Mouse (Mus musculus) retina, postnatal 7 days (tissue): Measurements from ENCODE around the gene Mgl2.
"Not testable (repeated sequence)": the region's sequence is repeated elsewhere in the genome, so short reads cannot be mapped to it uniquely, and the experiment has no call there.

Experiments
- DNase-seq: peaks from one replicate; pipeline ENCODE4 v3.0.0-alpha.2; 2012; ENCODE audit warnings: low read depth, low spot score

Mgl2 gene

DNA sequence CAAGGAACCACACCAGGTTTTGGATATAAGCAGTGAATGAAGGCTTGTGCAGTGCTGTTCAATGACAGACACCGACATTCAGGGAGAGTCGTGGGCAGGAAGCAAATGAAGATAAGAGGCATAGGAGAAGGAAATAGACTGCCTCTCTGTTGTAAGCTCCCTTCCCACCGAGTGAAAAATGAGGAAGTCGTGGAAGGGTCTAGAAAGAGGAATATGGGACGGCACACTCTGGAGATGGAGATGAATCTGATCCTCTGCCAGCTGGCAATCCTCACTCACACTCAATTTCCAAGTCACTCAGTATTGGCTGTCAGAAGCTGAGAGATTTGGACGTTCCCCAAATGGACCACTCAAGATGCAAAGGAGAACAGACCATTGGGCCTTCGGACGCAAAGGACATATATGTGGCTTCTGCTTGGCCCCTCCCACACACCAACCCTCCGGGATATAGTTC, at the start of gene Mgl2:
Gene Mgl2 (plus strand): TSS at position 404 of the 454 bp plus-strand sequence.
- DNase-seq = no peak

DNA sequence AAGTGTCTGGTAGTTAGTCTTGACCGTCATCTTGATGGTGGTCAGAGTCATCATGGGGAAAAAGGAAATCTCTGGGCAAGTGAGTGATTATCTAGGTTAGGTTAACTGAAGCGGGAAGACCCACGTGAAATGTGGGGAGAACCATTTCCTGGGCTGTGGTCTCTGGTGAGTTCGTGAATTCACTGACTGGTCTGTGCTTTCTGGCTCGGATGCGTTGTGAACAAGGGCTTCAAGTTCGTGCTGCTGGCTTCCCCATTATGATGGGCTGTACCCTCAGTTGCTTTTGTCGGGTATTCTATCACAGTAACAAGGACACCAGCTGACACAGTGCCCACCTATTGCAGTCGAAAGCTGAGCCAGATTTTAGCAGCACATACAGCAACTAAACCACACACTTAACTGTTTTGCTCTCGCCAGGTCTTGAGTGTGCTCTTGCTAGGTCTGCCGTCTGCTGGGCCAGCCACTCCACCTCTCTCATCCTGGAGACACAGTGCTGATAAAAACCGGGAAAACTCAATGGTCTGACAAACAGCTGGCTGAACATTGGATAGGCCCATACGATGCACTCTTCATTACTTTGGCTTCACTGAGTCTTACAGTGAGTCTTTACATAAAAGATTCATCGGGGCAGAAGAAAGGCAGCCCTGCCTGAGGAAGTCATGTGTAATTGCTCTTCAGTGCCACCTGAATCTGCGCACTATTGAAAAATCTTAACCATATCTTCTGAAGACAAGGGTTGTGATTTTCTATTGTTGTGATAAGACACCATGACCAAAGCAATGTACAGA, 49.1 kb upstream of the Mgl2 start:
- no peak for DNase-seq

DNA sequence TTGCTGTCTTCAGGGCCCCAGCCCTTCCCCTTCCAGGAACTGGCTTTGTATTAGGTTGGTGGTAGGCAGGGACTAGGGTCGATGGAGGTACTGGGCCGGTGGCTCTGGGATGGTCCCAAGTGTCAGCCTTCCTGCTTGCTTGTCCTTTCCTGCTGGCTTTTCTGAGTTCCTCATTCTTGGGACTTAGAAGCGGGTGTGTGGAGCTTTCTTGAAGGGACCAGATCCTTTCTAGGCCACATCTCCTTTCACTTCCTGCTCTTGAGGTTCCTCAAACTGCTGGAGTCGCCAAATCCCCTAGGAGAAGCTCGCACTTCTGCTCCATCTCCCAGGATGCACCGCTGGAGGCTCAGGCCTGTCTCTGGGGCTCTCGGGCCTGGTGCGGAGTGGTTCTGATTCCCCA, 45.6 kb upstream of the Mgl2 start:
- no peak for DNase-seq

DNA sequence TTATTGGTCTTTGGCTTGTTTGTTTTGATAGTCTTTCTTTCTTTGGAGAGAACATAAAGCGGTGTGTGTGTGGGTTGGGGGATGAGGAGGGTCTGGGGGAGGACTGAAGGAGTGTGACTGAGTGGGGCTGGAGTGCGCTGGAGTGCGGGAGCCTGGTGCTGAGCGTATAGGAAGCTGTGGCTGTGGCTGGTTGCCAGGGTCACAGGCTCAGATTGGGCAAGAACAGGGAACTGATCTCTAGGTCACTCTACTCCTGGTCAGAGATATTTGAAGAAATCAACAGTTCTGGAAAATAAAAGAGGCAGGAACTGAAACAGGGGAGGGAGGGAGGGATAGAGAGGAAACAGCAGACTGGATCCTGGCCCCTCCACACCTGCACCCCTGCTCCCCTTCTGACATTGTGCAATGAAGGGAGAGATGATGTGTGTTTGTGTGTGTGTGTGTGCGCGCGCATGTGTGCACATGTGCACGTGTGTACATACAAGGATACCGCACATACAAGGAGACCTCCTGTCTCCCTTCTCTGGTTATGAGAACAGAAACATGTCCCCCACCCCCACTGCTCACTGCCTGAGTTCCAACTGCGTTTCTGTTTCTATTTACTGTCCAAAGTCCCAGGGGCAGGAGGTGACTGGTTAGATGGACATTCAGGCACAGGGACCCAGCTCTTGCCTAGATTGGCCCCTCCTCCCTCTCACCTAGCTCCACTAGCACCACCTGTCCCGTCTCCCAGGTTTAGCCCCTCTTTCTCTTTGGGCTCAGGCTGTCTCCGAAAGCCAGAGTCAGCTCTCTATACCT, 37.9 kb upstream of the Mgl2 start, which contains the start of gene Asgr2:
Gene Asgr2 (plus strand): TSS at position 659 of the 798 bp plus-strand sequence.
- no peak for DNase-seq

DNA sequence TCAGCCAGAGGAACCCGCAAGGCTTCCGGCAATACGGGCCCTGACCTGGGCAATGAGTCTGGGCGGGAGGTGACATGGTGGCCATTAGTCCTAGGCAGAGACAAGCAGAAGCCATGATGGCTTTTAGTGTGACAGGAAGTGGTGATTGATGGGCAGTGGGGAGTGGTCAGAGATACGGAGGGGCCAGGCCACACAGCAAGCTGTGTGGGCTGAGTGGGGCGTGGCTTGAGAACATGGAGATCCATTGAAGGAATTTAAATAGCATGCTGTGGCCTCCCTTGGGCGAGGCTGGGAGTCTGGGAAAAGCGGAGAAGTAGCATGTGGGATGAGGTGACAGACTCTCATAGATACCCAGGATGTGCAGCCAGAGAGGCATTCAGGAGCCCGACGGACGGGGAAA, 32.7 kb upstream of the Mgl2 start:
- DNase-seq = no peak

DNA sequence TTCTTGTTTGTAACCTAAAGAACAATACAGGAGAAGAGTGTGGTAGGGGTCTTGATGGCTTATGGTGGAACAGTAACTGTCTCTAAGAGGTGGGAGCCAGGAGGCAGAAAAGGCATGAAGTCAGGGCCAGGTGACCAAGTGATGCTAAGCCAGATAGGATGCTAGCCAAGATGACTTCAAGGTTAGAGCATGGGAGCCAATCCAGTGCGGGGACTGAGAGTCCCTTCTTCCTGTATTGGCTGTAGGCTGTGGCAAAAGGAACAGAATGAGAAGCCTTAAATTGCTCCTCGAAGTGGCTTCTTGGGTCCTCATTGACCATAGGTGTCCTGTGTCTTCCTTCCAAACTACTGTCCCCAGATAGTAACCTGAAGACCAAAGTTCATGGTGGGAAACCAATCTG, 31.0 kb upstream of the Mgl2 start:
- DNase-seq = no peak

DNA sequence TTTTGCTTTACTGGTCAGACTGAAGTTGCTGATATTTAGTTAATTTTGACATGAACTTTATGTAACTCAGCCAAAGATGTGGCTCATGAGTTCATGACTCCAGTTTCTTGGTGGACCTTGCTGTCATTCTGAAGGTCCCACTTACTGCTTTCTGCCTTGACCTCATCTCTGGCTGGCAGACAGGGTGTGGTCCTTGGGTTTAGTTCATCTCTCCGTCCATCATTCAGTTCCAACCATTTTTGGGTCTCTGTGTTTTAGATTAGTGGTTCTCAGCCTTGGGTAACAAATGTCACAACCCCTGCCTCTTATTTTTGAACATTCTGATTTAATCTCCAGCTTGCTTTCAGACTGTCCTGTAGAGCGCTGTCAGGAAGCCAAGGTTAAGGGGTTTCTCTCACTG, 30.3 kb upstream of the Mgl2 start:
- no peak for DNase-seq

DNA sequence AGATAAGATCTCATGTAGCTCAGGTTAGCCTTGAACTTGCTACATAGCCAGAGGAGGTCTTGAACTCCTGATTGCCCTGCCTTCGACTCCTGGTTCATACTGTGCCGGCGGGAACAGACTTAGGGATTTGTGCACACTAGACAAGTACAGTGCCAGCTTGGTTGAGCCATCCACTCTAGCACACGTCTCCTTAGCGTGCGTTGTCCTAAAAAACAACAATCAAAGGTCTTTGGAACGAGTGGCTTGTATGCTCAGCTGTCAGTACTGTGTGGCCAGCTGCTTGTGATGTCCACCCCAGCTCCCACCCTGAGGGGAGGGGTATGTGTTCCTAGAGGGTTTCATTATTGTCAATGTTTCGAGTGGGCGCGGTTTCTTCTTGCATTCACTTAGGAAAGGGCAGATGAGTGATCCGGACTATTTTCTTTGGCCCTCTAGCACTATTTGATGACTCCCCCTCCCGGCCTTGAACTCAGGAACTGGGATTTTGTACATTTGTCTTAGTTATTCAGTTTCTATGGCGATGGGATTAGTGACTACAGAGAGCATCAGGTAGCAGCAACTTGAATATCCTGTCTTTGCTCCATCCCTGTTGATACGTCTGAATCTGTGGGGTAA, 26.3 kb upstream of the Mgl2 start:
- no peak for DNase-seq

DNA sequence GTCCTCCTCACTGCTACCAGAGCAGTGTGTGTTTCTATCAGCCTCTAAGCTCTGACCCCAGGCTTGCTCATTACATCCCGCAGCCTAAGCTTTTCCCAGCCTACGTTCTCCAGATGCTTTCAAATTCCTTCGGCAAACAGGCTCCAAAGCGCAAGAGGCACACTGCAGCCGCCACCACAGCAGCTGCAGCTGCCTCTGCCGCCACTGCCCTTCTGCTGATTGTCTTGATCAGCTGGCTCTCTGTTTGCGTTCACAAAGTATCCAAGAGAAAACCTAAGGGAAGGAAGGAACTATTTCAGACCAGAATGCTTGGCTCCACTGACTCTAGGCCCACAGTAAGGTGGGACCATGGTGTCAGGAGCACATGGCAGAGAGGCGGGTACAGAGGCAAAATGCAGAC, 23.0 kb upstream of the Mgl2 start:
- no peak for DNase-seq

DNA sequence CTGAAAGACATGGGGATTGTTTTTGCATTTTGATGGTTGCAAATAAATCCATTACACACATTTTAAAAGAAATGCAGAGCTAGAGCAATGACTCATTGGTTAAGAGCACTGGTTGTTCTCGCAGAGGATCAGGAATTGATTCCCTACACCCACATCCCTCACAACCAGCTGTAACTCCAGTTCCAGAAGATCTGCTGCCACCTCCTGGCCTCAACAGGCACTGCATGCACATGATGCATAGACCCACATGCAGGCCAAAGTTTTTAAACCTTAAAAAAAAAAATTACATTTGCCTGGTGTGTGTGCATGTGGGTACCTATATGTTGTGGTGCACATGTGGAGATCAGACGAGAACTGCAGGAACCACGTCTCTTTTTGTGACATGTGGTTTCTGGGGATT, 20.0 kb upstream of the Mgl2 start:
- peak; percentile 11 for DNase-seq

DNA sequence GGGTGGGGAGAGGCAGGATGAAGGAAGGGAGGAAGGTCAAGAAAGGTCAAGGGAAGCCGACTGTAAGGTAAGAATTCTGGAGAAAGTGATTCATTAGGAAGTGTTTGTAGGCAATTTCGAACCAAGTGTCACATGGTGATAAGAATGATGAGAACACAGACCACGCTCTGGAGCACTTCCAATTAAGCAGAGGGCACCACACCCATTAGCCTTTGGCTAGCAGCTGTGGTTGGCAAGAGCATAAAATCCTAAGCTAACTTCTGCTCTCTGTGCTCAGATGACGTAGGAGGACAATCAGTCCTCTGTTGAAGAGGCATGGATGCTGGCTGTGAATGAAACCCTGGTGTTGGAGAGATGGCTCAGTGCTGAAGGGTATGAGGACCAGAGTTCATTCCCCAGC, 15.6 kb upstream of the Mgl2 start:
- DNase-seq = no peak

DNA sequence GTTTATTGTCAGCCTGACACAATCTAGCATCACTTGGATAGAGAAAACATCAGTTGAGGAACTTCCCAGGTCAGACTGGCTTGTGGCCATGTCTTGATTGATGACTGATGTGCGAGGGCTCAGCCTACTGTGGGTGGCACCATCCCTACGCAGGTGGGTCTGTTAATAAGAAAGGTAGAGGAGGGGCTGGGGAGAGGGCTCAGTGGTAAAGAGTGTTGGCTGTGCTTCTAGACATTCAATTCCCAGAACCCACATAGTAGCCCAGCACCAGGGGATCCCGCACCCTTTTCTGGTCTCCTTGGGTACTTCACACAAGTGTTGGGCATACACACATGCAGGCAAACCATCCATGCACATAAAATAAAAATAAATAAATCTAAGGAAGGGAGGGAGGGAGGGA, 14.2 kb upstream of the Mgl2 start:
- no peak for DNase-seq

GRCm38 (mm10) chr11:70135001-70135400, 4.9 kb downstream of the Mgl2 start:
- not testable (repeated sequence) for DNase-seq

- DNase-seq = not testable (repeated sequence)
Observed at GRCm38 (mm10) chr11:70135925-70136324, 5.8 kb downstream of the Mgl2 start.

GRCm38 (mm10) chr11:70139171-70139570, 9.0 kb downstream of the Mgl2 start:
- DNase-seq = no peak

GRCm38 (mm10) chr11:70151072-70151471, 20.9 kb downstream of the Mgl2 start:
- DNase-seq = no peak

- DNase-seq = not testable (repeated sequence)
Observed at GRCm38 (mm10) chr11:70155897-70156296, 25.8 kb downstream of the Mgl2 start, which contains the start of gene Clec10a. Gene Clec10a (plus strand): TSS chr11:70156197.

- no peak for DNase-seq
Observed at GRCm38 (mm10) chr11:70162336-70162735, 32.2 kb downstream of the Mgl2 start.

DNA sequence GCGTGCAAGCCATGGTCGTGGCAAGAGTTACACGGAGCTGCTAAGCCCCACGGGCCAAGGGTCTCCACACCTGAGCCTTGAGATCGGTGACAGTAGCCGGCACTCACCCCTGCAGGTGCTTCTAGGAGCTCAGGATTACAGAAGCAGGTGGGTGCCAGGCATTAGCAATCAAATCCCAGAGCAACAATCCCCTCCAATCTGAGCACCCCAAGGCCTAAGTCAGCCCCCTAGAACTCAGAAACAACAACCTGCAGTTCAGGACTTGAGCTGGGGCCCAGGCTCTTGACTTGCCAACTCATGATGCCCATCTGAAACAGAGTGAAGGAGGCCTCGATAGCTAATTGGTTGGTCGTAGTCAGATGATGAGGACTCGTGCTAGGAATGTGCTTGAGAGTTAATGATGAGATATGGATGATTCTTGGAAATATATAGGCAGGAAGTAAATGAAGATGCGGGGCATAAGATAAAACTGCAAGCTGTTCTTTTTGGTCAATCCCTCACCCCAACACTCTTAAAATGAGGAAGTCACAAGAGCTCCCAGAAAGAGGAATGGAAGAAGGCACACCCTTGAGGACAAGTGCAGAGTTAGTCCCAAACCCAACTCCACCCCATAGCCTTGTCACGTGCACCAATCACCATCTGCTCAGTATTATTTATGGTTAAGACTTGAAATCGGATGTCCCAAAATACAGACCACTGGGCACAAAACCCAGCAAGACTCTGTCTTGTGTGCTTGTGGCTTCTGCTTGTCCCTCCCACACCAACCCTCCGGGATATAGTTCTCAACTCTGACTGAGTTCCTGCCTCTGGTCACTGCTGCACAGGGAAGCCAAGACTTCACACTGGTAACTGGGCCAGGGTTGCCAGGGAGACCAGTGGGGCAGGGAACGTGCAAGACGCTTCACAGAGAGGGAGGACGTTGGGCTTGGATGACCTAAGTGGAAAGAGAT, 36.1 kb downstream of the Mgl2 start:
- no peak for DNase-seq

DNA sequence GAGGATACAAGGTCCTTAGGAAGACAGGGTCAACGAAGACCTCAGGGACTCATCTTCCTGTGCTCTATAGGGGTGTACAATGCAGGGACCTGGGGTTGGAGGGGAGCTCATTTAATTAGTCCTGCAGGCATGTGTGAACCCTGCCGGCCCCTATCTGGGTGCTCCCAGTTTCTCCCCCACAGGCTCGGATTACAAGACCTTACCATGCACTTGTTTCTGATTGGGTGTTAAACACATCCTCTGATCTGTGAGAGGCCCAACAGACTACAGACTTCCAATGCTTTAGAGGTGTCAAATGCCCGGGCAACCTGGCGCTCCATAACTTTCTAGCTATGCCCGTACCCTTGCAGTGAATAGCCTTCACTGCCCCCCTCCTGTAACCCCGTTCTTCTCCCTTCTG, 38.0 kb downstream of the Mgl2 start:
- no peak for DNase-seq

GRCm38 (mm10) chr11:70169471-70169870, 39.3 kb downstream of the Mgl2 start:
- DNase-seq = not testable (repeated sequence)
